Mouse (Mus musculus): ENCODE results near the gene Tmem82. TPM values are rescaled to one million over a fixed set of nuclear protein-coding genes. Genes with fewer than 3 reads are reported as not detected.

Gene Tmem82
- polyA plus RNA-seq, 1 experiment from 2014 or later: 0.43 TPM

DNA sequence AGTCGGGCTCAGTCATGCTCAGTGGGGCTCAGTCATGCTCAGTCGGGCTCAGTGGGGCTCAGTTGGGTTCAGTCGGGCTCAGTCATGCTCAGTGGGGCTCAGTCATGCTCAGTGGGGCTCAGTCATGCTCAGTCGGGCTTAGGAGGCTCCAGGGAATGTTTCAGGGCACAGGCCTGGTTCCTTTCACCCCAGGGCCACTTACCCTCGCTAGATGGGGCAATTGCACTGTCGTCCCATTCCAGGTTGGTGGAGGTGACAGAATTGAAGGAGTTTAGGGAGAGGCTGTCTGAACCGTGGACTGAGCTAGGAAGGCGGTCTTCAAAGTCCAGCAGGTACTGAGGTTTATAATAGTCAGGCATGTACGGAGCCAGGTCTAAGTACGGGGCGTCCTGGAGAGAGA is 21.0 kb upstream of the Tmem82 start:
- Histone ChIP-seq H3K4me3 (ENCODE audit: control insufficient read depth in 1 of 2, insufficient read depth in 1 of 2, low read depth in 1 of 2, low read length in 2 of 2) (no peak overlapping the region), H3K27ac (replicated peaks in 1 of 2; ENCODE audit: control insufficient read depth in 1 of 2, insufficient read depth in 1 of 2, low read depth in 2 of 2, low read length in 2 of 2) (no peak overlapping the region), H3K4me1 (ENCODE audit: control insufficient read depth in 2 of 2, insufficient read depth in 2 of 2, low read length in 2 of 2) (peaks cover 17 to 28% of the 10 kb centered on the region in 2 experiments), H3K9me3 (ENCODE audit: control insufficient read depth, low read length) (no peaks in the 10 kb centered on the region), H3K27me3 (ENCODE audit: control insufficient read depth, insufficient read depth, low read length) (no peaks in the 10 kb centered on the region), H3K36me3 (ENCODE audit: control insufficient read depth, insufficient read depth, low read length) (peaks cover 79% of the 10 kb centered on the region), H3K4me2 (ENCODE audit: low read length) (no peak overlapping the region), H3K9ac (ENCODE audit: low read length) (no peak overlapping the region)
- 71% methylated on average over 11 of the region's 11 CpGs for WGBS
- no peak for ATAC-seq (ENCODE audit: insufficient number of reproducible peaks, insufficient read depth, low FRiP score, low read depth)

DNA sequence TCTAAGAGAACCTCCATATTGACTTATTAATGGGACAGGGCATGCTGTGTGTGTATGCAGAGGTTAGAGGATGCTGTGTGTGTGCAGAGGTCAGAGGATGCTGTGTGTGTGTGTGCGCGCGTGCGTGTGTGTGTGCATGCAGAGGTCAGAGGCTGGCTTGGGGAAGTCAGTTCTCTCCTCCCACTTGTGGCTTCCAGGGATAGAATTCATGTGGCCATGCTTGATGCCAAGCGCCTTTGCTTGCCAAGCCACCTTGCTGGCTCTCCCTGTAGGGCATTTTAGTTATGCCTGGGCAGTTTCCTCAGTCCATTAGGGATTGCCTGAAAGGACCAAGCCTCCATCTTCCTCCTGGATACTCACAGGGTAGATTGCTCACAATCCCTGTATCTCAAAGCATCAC is 18.3 kb upstream of the Tmem82 start:
- peaks cover 0 to 3% of the 10 kb centered on the region in 2 experiments; a peak in 1 of 4 replicates for H3K4me1 ChIP-seq (ENCODE audit: control insufficient read depth in 2 of 2, insufficient read depth in 2 of 2, low read length in 2 of 2)
- no peaks in the 10 kb centered on the region for H3K27me3 ChIP-seq (ENCODE audit: control insufficient read depth, insufficient read depth, low read length)
- no peaks in the 10 kb centered on the region for H3K9me3 ChIP-seq (ENCODE audit: control insufficient read depth, low read length)
- WGBS: 91% methylated on average over 5 of the region's 5 CpGs
- no peak overlapping the region for H3K4me2 ChIP-seq (ENCODE audit: low read length)
- H3K9ac ChIP-seq (ENCODE audit: low read length): no peak overlapping the region
- no peak overlapping the region for H3K4me3 ChIP-seq (ENCODE audit: control insufficient read depth in 1 of 2, insufficient read depth in 1 of 2, low read depth in 1 of 2, low read length in 2 of 2)
- no peak overlapping the region for H3K27ac ChIP-seq (replicated peaks in 1 of 2; ENCODE audit: control insufficient read depth in 1 of 2, insufficient read depth in 1 of 2, low read depth in 2 of 2, low read length in 2 of 2)
- peaks cover 98% of the 10 kb centered on the region for H3K36me3 ChIP-seq (ENCODE audit: control insufficient read depth, insufficient read depth, low read length)
- no peak for ATAC-seq (ENCODE audit: insufficient number of reproducible peaks, insufficient read depth, low FRiP score, low read depth)

DNA sequence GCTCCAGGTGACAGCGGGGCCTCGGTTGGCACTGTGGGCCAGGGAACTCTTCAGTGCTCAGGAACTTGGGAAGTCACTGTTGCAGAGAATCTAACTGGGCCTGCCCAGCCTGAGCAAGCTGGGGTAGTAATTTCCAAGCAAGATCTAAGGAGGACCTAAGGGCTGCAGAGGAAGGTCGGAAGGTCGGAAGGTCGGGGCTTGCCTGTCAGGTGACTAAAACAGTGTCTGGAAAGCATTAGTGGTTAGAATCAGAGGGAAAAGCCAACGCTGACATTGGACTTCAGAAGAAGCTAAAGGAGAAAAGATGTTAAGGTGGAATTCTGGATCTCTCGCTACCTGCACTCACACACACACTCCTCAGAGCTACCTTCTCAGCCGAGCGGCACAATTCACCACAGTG is 17.6 kb upstream of the Tmem82 start:
- no peaks in the 10 kb centered on the region for H3K4me1 ChIP-seq (ENCODE audit: control insufficient read depth in 2 of 2, insufficient read depth in 2 of 2, low read length in 2 of 2)
- no peak overlapping the region for H3K4me3 ChIP-seq (ENCODE audit: control insufficient read depth in 1 of 2, insufficient read depth in 1 of 2, low read depth in 1 of 2, low read length in 2 of 2)
- no peak overlapping the region for H3K4me2 ChIP-seq (ENCODE audit: low read length)
- H3K27me3 ChIP-seq (ENCODE audit: control insufficient read depth, insufficient read depth, low read length): no peaks in the 10 kb centered on the region
- no peak for ATAC-seq (ENCODE audit: insufficient number of reproducible peaks, insufficient read depth, low FRiP score, low read depth)
- H3K27ac ChIP-seq (replicated peaks in 1 of 2; ENCODE audit: control insufficient read depth in 1 of 2, insufficient read depth in 1 of 2, low read depth in 2 of 2, low read length in 2 of 2): no peak overlapping the region
- no peak overlapping the region for H3K9ac ChIP-seq (ENCODE audit: low read length)
- peaks cover 98% of the 10 kb centered on the region for H3K36me3 ChIP-seq (ENCODE audit: control insufficient read depth, insufficient read depth, low read length)
- no peaks in the 10 kb centered on the region for H3K9me3 ChIP-seq (ENCODE audit: control insufficient read depth, low read length)
- whole genome bisulfite sequencing: 74% methylated on average over 9 of the region's 9 CpGs

DNA sequence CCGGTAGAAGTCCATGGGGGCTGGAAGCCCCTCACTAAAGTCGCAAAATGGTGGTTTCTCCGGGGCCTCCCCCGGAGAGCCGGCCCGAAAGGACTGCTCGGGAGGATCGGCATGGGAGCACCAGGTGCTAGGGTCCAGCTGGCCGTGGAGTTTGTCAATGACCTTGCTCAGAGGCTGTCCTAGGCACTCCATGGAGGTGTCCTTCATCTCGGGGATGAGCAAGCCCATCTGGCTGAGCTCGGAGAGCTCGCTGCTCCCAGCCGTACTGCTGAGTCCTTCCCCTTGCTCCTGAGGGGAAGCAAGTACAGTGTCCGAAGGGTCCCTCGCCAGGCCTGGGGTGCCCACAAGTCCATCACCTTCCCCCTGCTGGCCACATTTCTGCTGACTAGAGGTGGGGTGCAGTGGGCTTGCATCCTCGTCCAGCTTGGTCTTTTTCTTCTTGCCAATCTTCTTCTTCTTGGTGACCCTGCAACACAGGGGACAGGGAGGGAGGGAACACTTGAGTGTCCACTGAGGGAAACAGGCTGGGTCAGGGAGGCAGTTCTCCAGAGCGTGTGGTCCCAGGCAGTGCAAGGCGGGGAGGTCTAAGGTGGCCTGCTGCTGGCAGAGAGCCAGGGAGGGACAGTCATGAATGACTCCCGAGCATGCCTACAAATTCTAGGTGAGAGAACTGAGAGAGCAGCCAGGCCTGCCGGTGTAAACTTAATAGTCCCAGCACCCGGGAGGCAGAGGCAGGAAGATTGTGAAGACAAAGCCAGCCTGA is 13.9 kb upstream of the Tmem82 start:
- H3K4me2 ChIP-seq (ENCODE audit: low read length): no peak overlapping the region
- H3K4me1 ChIP-seq (ENCODE audit: control insufficient read depth in 2 of 2, insufficient read depth in 2 of 2, low read length in 2 of 2): peaks cover 0 to 5% of the 10 kb centered on the region in 2 experiments; a peak in 2 of 4 replicates
- H3K9me3 ChIP-seq (ENCODE audit: control insufficient read depth, low read length): no peaks in the 10 kb centered on the region
- no peak overlapping the region for H3K27ac ChIP-seq (replicated peaks in 1 of 2; ENCODE audit: control insufficient read depth in 1 of 2, insufficient read depth in 1 of 2, low read depth in 2 of 2, low read length in 2 of 2)
- ATAC-seq (ENCODE audit: insufficient number of reproducible peaks, insufficient read depth, low FRiP score, low read depth): no peak
- H3K36me3 ChIP-seq (ENCODE audit: control insufficient read depth, insufficient read depth, low read length): peaks cover 100% of the 10 kb centered on the region
- no peak overlapping the region for H3K9ac ChIP-seq (ENCODE audit: low read length)
- no peaks in the 10 kb centered on the region for H3K27me3 ChIP-seq (ENCODE audit: control insufficient read depth, insufficient read depth, low read length)
- 83% methylated on average over 21 of the region's 21 CpGs for WGBS
- no peak overlapping the region for H3K4me3 ChIP-seq (ENCODE audit: control insufficient read depth in 1 of 2, insufficient read depth in 1 of 2, low read depth in 1 of 2, low read length in 2 of 2)

DNA sequence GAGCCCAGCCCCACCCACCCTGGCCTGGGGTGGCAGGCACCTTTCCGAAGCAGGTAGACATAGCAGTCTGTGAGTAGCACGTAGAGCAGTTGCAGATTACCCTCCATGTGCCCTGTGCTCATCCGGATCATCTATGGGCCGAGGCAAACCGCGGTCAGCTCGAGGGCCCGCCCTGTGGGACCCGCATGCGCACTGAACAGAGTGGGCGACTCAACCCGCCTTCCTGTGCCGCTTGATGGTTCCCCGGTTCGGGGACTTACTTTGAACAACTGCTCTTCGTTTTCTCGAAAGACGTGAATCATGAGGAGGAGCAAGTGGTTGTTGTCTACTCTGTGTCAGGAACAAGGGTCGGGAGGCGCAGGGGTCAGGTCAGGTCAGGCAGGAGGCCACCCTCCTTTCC is 12.8 kb upstream of the Tmem82 start:
- Histone ChIP-seq H3K4me1 (ENCODE audit: control insufficient read depth in 2 of 2, insufficient read depth in 2 of 2, low read length in 2 of 2) (peaks cover 0 to 5% of the 10 kb centered on the region in 2 experiments; a peak in 2 of 4 replicates), H3K9ac (ENCODE audit: low read length) (no peak overlapping the region), H3K36me3 (ENCODE audit: control insufficient read depth, insufficient read depth, low read length) (peaks cover 99% of the 10 kb centered on the region), H3K4me2 (ENCODE audit: low read length) (no peak overlapping the region), H3K9me3 (ENCODE audit: control insufficient read depth, low read length) (no peaks in the 10 kb centered on the region), H3K4me3 (ENCODE audit: control insufficient read depth in 1 of 2, insufficient read depth in 1 of 2, low read depth in 1 of 2, low read length in 2 of 2) (no peak overlapping the region), H3K27ac (replicated peaks in 1 of 2; ENCODE audit: control insufficient read depth in 1 of 2, insufficient read depth in 1 of 2, low read depth in 2 of 2, low read length in 2 of 2) (no peak overlapping the region), H3K27me3 (ENCODE audit: control insufficient read depth, insufficient read depth, low read length) (no peaks in the 10 kb centered on the region)
- 93% methylated on average over 20 of the region's 20 CpGs for WGBS
- no peak for ATAC-seq (ENCODE audit: insufficient number of reproducible peaks, insufficient read depth, low FRiP score, low read depth)

DNA sequence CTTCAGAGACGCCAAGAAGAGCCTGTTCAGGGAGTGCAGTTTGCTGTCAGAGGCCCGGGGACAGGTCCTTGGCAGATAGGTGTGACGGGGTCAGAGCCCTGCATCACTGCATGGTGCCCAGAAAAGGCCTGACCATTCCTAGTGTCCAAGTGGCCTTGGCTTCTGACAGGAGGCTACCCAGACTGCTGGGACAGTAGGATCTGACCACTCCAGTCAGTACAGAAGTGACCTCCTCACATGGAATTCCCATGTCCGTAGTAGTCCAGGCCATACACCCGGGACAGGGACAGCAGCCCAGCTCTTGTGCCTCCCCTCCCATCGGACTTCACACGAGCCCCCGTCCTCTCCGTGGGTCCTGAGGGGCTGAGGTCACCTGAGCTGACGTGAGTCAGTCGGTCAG is 11.6 kb upstream of the Tmem82 start:
- no peaks in the 10 kb centered on the region for H3K9me3 ChIP-seq (ENCODE audit: control insufficient read depth, low read length)
- H3K4me1 ChIP-seq (ENCODE audit: control insufficient read depth in 2 of 2, insufficient read depth in 2 of 2, low read length in 2 of 2): peaks cover 0 to 8% of the 10 kb centered on the region in 2 experiments; a peak in 3 of 4 replicates
- no peaks in the 10 kb centered on the region for H3K27me3 ChIP-seq (ENCODE audit: control insufficient read depth, insufficient read depth, low read length)
- 92% methylated on average over 11 of the region's 11 CpGs for WGBS
- no peak for ATAC-seq (ENCODE audit: insufficient number of reproducible peaks, insufficient read depth, low FRiP score, low read depth)
- no peak overlapping the region for H3K4me3 ChIP-seq (ENCODE audit: control insufficient read depth in 1 of 2, insufficient read depth in 1 of 2, low read depth in 1 of 2, low read length in 2 of 2)
- H3K9ac ChIP-seq (ENCODE audit: low read length): no peak overlapping the region
- peaks cover 97% of the 10 kb centered on the region for H3K36me3 ChIP-seq (ENCODE audit: control insufficient read depth, insufficient read depth, low read length)
- H3K4me2 ChIP-seq (ENCODE audit: low read length): no peak overlapping the region
- H3K27ac ChIP-seq (replicated peaks in 1 of 2; ENCODE audit: control insufficient read depth in 1 of 2, insufficient read depth in 1 of 2, low read depth in 2 of 2, low read length in 2 of 2): no peak overlapping the region

DNA sequence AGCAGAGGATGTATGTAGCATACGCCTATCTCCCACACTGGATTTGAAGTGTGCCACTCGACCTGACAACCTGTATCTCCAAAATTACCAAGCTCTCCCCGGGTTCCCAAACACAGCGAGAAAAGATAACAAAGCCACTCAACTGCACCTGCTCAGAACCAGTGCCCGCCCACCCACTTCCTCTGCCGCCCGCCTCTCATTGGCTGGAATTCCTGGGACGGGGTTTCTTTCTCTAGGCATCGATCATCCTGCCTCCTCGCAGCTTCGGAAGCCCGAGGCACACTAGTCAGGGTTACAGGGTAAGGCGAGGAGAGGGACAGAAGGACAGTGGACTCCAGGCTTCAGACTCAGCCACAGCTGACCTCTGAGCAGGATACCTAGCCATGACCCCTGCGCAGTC is 10.2 kb upstream of the Tmem82 start:
- no peak overlapping the region for H3K4me2 ChIP-seq (ENCODE audit: low read length)
- no peak overlapping the region for H3K9ac ChIP-seq (ENCODE audit: low read length)
- H3K36me3 ChIP-seq (ENCODE audit: control insufficient read depth, insufficient read depth, low read length): peaks cover 83% of the 10 kb centered on the region
- ATAC-seq (ENCODE audit: insufficient number of reproducible peaks, insufficient read depth, low FRiP score, low read depth): no peak
- 72% methylated on average over 14 of the region's 14 CpGs for WGBS
- peaks cover 7 to 15% of the 10 kb centered on the region in 2 experiments for H3K4me1 ChIP-seq (ENCODE audit: control insufficient read depth in 2 of 2, insufficient read depth in 2 of 2, low read length in 2 of 2)
- no peak overlapping the region for H3K27ac ChIP-seq (replicated peaks in 1 of 2; ENCODE audit: control insufficient read depth in 1 of 2, insufficient read depth in 1 of 2, low read depth in 2 of 2, low read length in 2 of 2)
- no peaks in the 10 kb centered on the region for H3K27me3 ChIP-seq (ENCODE audit: control insufficient read depth, insufficient read depth, low read length)
- no peaks in the 10 kb centered on the region for H3K9me3 ChIP-seq (ENCODE audit: control insufficient read depth, low read length)
- H3K4me3 ChIP-seq (ENCODE audit: control insufficient read depth in 1 of 2, insufficient read depth in 1 of 2, low read depth in 1 of 2, low read length in 2 of 2): no peak overlapping the region

DNA sequence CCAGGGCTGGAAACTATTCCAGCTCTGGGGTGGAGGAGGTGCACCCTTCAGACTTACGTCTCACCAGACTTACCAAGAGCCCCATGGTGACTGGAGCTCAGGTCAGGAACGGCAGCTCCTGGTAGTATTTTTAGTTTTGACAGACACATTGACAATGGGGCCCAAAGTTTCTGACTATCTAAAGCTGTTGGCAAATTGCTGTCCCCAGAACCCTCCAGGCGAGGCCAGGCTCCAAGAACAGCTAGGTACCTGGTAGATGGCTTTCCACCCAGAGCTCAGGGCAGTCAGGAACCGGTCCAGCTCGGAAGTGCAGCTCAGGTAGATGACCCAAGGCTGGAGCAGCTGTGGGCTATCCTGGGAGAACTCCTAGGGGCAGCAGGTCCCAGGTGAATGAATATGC is 9.1 kb upstream of the Tmem82 start:
- no peak overlapping the region for H3K9ac ChIP-seq (ENCODE audit: low read length)
- 59% methylated on average over 5 of the region's 5 CpGs for WGBS
- no peak overlapping the region for H3K4me3 ChIP-seq (ENCODE audit: control insufficient read depth in 1 of 2, insufficient read depth in 1 of 2, low read depth in 1 of 2, low read length in 2 of 2)
- no peaks in the 10 kb centered on the region for H3K27me3 ChIP-seq (ENCODE audit: control insufficient read depth, insufficient read depth, low read length)
- H3K4me1 ChIP-seq (ENCODE audit: control insufficient read depth in 2 of 2, insufficient read depth in 2 of 2, low read length in 2 of 2): peaks cover 14 to 21% of the 10 kb centered on the region in 2 experiments
- no peak overlapping the region for H3K4me2 ChIP-seq (ENCODE audit: low read length)
- ATAC-seq (ENCODE audit: insufficient number of reproducible peaks, insufficient read depth, low FRiP score, low read depth): no peak
- H3K27ac ChIP-seq (replicated peaks in 1 of 2; ENCODE audit: control insufficient read depth in 1 of 2, insufficient read depth in 1 of 2, low read depth in 2 of 2, low read length in 2 of 2): no peak overlapping the region; a peak in 1 of 4 replicates
- peaks cover 72% of the 10 kb centered on the region for H3K36me3 ChIP-seq (ENCODE audit: control insufficient read depth, insufficient read depth, low read length)
- H3K9me3 ChIP-seq (ENCODE audit: control insufficient read depth, low read length): no peaks in the 10 kb centered on the region
